Mouse (Mus musculus) WW6 (cell line): Measurements from ENCODE around the gene Eya4.

Experiments used
- DNase-seq: peaks from one replicate; pipeline ENCODE4 v3.0.0-alpha.2; 2013; ENCODE audit warnings: low read depth, low spot score

The Eya4 gene

DNA sequence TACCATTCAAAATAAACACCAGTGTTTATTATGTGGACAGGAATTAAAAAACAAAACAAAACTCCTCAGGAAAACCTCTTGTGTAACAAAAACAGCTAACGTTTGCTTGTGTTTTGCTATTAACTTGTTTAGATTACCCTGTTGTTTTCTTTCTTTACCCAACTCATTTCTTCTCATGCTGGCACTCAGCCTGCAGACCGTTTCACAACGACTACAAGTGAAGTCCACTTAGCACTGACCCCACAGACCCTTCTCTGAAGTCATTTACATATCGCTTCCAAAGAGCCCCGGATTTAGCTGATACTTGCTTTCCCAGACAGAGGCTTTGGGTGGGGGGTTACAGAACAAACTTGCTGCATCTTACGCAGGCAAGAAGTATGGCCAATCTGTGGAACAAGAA, 286.9 kb downstream of the Eya4 start:
- DNase-seq = no peak

GRCm38 (mm10) chr10:23062719-23063118, 287.9 kb downstream of the Eya4 start:
- no peak for DNase-seq

- no peak for DNase-seq
Measured at GRCm38 (mm10) chr10:23060694-23061060, 289.9 kb downstream of the Eya4 start.

GRCm38 (mm10) chr10:23060041-23060693, 290.4 kb downstream of the Eya4 start:
- DNase-seq = no peak

- no peak for DNase-seq
Measured at GRCm38 (mm10) chr10:23053379-23053915, 297.1 kb downstream of the Eya4 start.
